Mouse (Mus musculus) liver, postnatal 0 days (tissue): Measurements from ENCODE around the gene Slc6a19. TPM values are rescaled to one million over a fixed set of nuclear protein-coding genes. Genes with fewer than 3 reads are reported as not detected.

Source experiments
- ATAC-seq: fragments of 200-750 bp; cut with Nextera tagmentation; 2 replicates; pipeline ENCODE4 v1.8.0; 2017; ENCODE audit warnings: mild to moderate bottlenecking, moderate library complexity
- DNase-seq: peaks from one replicate; pipeline ENCODE4 v3.0.0-alpha.2; 2016
- H3K27ac ChIP-seq: fragments of 300-500 bp; sonication (generic); 2 replicates; pipeline ENCODE4 v1.5.1; 2014; ENCODE audit warnings: antibody characterized with exemption, moderate library complexity, mild to moderate bottlenecking, low read depth
- H3K27me3 ChIP-seq: fragments of 300-500 bp; sonication (generic); 2 replicates; pipeline ENCODE4 v1.6.1; 2014; ENCODE audit warnings: low read length, control low read depth, mixed read lengths; ENCODE audit not compliant: insufficient read depth
- H3K36me3 ChIP-seq: fragments of 300-500 bp; sonication (generic); replicated peaks from 2 replicates; pipeline ENCODE4 v1.6.1; 2014; ENCODE audit warnings: mild to moderate bottlenecking, control low read depth, low read length, moderate library complexity, mixed read lengths; ENCODE audit not compliant: insufficient read depth
- H3K4me1 ChIP-seq: fragments of 300-500 bp; sonication (generic); 2 replicates; pipeline ENCODE4 v1.6.1; 2014; ENCODE audit warnings: antibody characterized with exemption, mild to moderate bottlenecking, control low read depth; ENCODE audit not compliant: insufficient read depth
- H3K4me2 ChIP-seq: fragments of 300-500 bp; sonication (generic); 2 replicates; pipeline ENCODE4 v1.6.1; 2014; ENCODE audit warnings: low read depth, mild to moderate bottlenecking, low read length, moderate library complexity, mixed read lengths
- H3K4me3 ChIP-seq: fragments of 300-500 bp; sonication (generic); 2 replicates; pipeline ENCODE4 v1.5.1; 2014; ENCODE audit warnings: low read depth, low read length
- H3K9ac ChIP-seq: fragments of 300-500 bp; sonication (generic); replicated peaks from 2 replicates; pipeline ENCODE4 v1.6.1; 2014; ENCODE audit warnings: mild to moderate bottlenecking, moderate library complexity
- H3K9me3 ChIP-seq: fragments of 300-500 bp; sonication (generic); 2 replicates; pipeline ENCODE4 v1.6.1; 2016; ENCODE audit warnings: mild to moderate bottlenecking, control low read depth, low read length, mixed read lengths
- CTCF ChIP-seq: sonication (generic); IDR thresholded peaks from 2 replicates; pipeline ENCODE4 v1.5.1; 2016; ENCODE audit warnings: antibody characterized with exemption, low read depth
- EP300 ChIP-seq: IDR thresholded peaks from 2 replicates; pipeline ENCODE4 v1.6.1; 2016; ENCODE audit warnings: antibody characterized with exemption, low read depth, mild to moderate bottlenecking
- WGBS: fragments of 180-500 bp; shearing (Covaris S2); extraction: QIAGEN DNeasy Blood & Tissue Kit; methylation state at CpG from one replicate; pipeline ENCODE4 v1.1.7; 2014; ENCODE audit not compliant: insufficient replicate concordance; 5-methylcytosine and 5-hydroxymethylcytosine counted together
- polyA plus RNA-seq: library from polyadenylated mRNA; unstranded; fragments of >200 nt; fragmentation: Nextera tagmentation; extraction: Ambion mirVana; gene quantifications from 2 replicates; pipeline ENCODE4 v1.2.1, GENCODE M21; 2015

The Slc6a19 gene
- polyA plus RNA-seq, 1 experiment from 2014 or later: 1.4 TPM

DNA sequence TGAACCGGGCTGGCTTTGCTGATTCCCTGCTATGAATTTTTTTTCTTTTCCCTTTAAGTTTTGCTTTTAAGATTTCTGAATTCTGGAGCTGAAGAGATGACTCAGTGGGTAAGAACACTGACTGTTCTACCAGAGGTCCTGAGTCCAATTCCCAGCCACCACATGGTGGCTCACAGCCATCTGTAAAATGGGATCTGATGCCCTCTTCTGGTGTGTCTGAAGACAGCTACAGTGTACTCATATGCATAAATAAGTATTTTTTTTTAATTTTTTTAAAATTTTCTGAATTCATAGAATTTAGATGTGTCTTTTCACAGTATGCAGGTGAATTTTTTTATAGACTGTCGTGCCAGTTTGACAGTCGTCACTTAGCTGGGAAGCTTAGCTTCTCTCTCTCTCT lies 72.8 kb downstream of the Slc6a19 start:
- no peak for ATAC-seq
- WGBS: 84% methylated on average over 3 of the region's 3 CpGs

More for the DNA sequence above, 72.8 kb downstream of the Slc6a19 start:
- no peaks in the 10 kb centered on the region for H3K9me3 ChIP-seq
- H3K4me2 ChIP-seq: no peak overlapping the region
- no peaks in the 10 kb centered on the region for H3K27me3 ChIP-seq
- TF ChIP-seq CTCF (no peak), EP300 (no peak)
- H3K4me1 ChIP-seq: peaks cover 7% of the 10 kb centered on the region
- no peak overlapping the region for H3K27ac ChIP-seq
- H3K9ac ChIP-seq: no peak overlapping the region
- H3K36me3 ChIP-seq: no peaks in the 10 kb centered on the region
- H3K4me3 ChIP-seq: no peak overlapping the region
- no peak for DNase-seq

Other genes with a start within 250 kb of the Slc6a19 start
- gene Lpcat1, start 237.7 kb downstream of the Slc6a19 start, polyA plus RNA-seq: 31.0 and 32.4 TPM in 2 replicates
- gene Slc6a3, start 168.1 kb downstream of the Slc6a19 start, polyA plus RNA-seq: 0.22 and 0.34 TPM in 2 replicates
- gene Clptm1l, start 100.9 kb downstream of the Slc6a19 start, polyA plus RNA-seq: 49.2 and 54.3 TPM in 2 replicates
- 0.21 and 0.29 TPM in 2 replicates for gene Tert, start 78.0 kb downstream of the Slc6a19 start, polyA plus RNA-seq
- gene Slc6a18, start 26.8 kb downstream of the Slc6a19 start, polyA plus RNA-seq: not detected in 2 replicates
- 6.5 and 7.0 TPM in 2 replicates for gene Slc12a7, start 28.2 kb upstream of the Slc6a19 start, polyA plus RNA-seq
- gene Nkd2, start 142.8 kb upstream of the Slc6a19 start, polyA plus RNA-seq: 0.13 and 0.15 TPM in 2 replicates
- gene Trip13, start 232.9 kb upstream of the Slc6a19 start, polyA plus RNA-seq: 6.9 and 7.7 TPM in 2 replicates
- 10.3 and 10.6 TPM in 2 replicates for gene Brd9, start 232.9 kb upstream of the Slc6a19 start, polyA plus RNA-seq